Mouse (Mus musculus): ENCODE results near the gene Olfr550.
"Not testable (repeated sequence)": the region's sequence is repeated elsewhere in the genome, so short reads cannot be mapped to it uniquely, and the experiment has no call there.

Olfr550 gene

DNA sequence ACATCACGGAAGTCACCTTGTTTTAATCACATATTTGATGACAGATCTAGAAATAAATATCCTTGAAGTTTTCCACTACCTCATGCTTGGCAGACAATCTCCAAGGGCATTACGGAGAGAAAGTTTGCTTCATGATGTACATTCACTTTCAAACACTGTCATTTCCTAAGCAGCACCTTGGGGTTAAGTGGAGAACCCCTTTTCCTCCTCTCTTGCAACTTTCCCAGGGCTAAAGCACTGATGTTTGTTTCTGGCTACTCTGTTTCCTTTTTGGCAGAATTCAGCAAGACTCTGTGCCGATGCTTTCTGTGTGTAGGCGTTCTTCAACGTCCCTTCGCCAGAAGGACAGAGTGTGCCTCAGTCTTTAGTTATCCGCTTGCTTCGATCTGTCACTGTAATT, at the start of gene Olfr550:
TSS of gene Olfr550 (plus strand) at position 301 of the 400 bp plus-strand sequence.
- DNase-seq (ENCODE audit: low spot score) = no peak

DNA sequence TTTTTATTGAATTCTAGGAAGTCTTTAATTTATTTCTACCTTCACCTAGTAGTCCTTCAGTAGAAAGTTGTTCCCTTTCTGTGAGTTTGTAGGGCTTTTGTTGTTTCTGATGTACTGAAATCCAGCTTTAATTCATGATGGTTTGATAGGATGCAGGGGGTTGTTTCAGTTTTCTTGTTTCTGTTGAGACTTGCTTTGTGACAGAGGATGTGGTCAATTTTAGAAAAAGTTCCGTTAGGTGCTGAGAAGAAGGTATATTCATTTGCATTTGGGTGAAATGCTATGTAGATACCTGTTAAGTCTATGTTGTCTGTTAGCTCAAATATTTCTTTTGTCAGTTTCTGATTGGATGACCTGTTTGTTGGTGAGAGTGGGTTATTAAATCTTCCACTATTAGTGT, 42.2 kb upstream of the Olfr550 start:
- DNase-seq (ENCODE audit: low spot score) = no peak

DNA sequence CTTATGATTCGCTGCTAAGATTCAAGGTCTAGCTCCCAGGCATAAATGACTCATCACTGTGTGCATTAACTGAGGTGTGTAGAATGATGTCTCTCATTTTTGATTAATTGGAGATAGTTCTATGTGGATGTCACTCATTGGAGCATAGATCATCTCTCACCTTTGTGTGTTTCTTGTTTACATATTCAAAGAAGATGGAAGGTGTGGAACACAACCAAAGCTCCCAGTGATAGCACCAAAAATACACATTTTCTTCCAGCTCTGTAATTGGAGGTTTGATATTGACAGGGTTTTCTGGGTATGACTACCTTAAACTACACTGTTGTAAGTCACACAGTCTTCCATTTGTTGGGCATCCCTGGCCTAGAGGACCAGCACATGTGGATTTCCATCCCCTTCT, 36.8 kb upstream of the Olfr550 start, which contains the start of gene Olfr547:
TSS of gene Olfr547 (plus strand) at position 301 of the 400 bp plus-strand sequence.
- DNase-seq (ENCODE audit: low spot score) = no peak

DNA sequence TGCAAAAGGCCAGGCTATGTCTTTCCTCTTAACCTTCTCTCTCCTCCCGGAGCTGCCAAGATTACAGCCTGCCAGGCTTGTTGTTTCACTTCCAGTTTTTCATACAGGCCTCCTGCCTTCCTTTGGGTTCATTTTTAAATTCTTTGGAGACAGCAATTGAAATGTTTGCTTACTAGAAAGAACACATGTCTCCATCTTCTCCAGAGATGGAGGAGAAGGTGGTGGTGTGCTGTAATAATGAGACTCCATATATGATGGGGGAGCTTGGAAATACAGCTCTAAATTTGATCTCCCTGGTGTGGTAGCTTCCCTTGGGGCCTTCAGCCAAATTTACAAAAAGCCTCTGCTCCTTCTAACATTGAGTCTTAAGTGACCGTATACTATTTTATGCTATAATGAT, 30.6 kb upstream of the Olfr550 start, which contains the start of gene Olfr548-ps1:
TSS of gene Olfr548-ps1 (plus strand) at position 301 of the 400 bp plus-strand sequence.
- DNase-seq (ENCODE audit: low spot score) = no peak

DNA sequence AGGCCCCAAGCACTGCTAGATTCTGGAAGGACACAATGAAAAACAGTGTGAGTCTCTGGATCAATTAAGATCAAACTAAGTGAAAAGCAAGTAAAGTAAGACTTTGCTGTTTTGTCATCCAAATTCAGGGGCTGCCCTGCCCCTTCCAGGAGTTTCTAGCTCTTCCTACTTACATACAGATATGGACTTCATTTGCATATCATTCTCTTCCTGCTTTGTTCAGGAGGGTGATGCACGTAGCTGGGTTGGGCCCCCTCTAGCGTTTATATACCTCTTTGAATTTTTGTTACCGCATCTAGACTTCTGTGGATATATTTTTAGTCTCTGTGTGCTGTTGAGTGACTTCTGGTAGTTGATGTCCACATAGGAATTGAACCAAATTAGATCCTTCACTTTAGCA, 30.0 kb upstream of the Olfr550 start:
- no peak for DNase-seq (ENCODE audit: low spot score)

DNA sequence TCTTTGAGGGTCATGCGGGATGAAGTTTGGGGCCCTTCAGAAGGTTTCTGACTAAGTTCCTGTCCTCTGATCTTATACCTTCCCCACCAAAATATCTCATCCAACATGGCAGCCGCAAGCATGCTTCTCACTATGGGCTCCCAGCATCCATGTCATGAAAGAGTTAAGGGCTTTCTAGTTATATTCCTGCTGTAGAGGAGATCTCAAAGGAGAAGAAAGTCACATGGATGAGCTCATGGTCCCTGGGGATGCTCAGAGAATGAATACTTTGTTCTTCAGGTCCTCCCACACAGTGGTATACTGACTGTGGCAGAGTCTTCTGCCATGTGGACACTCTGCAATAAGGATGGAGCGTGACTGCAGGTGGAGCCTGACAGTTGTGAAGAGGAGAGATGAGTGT, 21.7 kb upstream of the Olfr550 start, which contains the start of gene Olfr549:
TSS of gene Olfr549 (plus strand) at position 301 of the 400 bp plus-strand sequence.
- DNase-seq (ENCODE audit: low spot score) = no peak

DNA sequence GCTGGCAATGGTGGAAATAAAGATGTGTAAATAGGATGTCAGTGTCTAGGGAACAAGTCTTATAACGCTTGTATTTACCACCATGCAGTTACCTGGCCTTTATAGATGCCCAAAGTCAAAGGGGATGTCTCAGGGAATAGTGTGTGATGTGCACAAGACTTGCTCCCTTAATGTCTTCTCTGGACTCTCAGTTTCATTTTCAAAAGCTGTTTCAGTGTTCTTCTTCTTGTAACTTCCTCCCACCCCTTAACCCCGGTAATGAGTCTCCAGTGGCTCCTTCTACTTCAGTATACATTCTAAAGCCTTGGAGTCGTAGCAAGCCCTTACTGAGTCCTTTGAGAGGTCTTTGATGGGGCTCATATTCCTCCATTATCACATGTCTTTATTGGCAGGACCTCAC, 18.0 kb upstream of the Olfr550 start:
- DNase-seq (ENCODE audit: low spot score) = no peak

DNA sequence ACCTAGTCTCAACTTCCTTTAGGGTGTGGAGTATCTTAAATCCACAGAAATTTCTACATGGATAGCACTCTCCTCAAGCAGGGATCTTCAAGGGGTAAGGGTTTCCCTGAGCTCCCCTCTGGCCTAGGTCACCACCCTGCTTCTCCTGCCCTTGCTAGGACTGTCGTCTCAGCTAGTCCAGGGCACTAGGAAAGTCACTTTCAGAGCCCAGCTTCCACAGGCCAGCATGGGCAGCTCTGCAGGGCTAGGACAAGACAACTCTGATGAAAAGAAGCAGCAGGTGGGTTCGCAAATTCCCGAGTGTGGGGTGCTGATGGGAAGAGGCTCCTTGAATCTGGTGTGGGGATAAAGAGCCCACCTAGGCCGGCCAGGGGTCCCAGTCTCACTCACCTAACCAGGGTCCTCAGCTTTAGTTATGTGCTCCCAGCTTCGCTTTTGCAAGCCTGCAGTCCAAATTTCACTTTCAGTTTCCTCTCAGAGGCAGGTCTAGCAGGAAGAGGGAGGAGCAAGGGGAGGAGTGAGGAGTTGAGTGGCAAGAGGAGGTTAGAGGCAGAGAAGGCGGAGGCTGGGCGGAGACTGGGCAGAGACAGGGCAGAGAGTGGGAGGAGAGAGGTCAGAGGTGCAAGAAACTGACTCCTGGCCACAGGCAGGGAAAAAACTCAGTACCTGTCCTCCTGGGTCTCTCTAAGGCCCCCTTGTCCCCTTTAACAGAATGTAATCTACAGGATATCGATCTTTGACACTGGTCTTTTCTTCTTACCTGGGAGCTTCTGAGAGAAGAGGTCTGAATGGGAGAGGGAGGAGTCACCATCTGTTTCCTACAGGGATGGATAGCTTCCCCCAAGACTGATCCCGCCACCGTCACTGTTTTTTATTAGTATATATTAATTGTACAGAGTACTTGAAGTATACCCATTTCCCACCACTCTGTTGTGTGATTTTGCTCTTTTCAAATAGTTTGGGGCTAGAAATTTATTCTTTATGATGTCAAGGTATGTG, 5.9 kb upstream of the Olfr550 start, which contains the start of gene Trim21:
TSS of gene Trim21 (minus strand) at position 488 of the 999 bp plus-strand sequence.
- peak; percentile 47 for DNase-seq (ENCODE audit: low spot score)

DNA sequence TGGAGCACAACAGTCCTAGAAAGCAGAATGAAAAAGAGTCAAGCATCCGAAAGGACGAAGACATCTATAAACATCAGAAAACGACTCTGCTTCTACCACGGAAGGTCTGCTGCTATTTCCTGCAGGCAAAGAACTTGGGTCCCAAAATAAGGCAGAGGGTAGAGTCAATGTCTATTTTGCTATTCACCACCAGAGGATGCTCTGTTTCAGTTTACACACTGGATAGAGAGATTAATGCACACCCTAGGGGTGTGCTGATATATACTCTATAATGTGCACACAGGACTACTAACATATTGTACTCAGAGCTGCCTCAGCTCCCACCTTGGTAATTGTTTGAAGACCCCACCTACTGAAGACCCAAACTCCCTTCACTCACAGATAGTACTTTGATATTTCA, 5.0 kb upstream of the Olfr550 start:
- DNase-seq (ENCODE audit: low spot score) = no peak

DNA sequence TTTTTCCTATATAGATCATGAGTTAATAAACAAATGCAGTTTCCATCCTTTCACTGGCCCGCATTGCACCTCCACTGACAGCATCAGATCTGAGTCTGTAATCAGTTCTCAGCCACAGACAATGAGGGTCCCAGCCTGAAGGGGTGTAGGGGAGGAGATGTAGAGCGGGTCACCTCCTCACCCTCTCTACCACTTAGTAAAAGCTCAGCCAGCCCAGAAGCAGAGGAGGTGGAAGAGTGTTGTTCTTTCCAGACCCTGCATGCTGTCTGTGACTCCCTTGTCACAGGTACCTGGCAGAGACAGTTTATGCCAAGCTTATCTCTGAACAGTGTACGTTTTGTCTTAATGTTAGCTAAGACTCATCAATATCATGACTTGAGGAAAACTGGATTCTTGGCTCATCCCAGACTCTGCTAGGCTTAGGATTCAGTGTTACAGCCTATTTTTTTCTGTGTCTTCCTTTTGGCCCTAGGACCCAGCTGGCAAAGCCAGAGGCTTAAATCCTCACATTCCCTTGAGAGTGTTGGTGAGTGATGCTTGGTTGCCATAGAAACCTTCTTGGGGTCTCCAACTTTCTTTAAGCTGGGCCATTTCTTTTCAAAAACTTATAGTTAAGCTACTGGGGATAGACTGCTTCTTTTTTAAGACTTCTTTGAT, 2.1 kb downstream of the Olfr550 start:
- no peak for DNase-seq (ENCODE audit: low spot score)

DNA sequence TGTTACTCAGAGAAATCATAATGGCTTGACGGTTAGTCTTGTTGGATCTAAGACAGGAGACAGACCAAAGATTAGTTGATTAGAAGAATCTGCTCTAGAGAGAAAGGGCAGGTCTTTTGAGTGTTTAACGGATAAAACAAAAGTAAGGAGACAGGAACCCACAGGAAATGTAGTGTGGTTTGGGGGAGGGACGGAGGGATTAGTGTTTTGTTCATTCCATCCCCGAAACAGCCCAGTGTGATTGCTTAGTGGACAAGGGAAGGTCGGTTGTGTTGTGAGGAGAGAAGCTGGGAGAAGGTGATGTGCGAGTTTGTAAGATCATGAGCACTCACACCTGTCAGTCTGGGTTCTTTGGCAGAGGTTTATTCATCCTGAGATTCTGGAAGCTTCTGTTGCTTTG, 4.8 kb downstream of the Olfr550 start:
- no peak for DNase-seq (ENCODE audit: low spot score)

DNA sequence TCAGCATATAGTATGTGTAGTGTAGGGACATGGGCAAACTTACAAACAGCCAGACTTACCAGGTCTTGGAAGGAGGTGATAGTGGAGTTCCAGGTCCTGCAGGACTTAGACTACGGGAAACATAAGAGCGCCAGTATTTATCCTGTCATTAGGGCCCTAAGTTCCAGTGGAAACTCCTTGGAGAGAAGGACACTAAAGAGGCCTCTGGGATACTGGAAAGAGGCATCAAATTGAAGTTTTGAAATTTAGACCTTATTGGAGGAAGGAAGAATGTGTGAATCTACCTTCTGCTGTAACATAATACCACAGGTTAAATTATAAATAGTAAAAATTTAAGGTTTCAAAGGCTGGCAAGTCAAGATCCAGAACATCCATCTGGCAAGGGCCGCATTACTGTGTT, 20.5 kb downstream of the Olfr550 start, which contains the start of gene Olfr551:
TSS of gene Olfr551 (minus strand) at position 101 of the 400 bp plus-strand sequence.
- DNase-seq (ENCODE audit: low spot score) = no peak

DNA sequence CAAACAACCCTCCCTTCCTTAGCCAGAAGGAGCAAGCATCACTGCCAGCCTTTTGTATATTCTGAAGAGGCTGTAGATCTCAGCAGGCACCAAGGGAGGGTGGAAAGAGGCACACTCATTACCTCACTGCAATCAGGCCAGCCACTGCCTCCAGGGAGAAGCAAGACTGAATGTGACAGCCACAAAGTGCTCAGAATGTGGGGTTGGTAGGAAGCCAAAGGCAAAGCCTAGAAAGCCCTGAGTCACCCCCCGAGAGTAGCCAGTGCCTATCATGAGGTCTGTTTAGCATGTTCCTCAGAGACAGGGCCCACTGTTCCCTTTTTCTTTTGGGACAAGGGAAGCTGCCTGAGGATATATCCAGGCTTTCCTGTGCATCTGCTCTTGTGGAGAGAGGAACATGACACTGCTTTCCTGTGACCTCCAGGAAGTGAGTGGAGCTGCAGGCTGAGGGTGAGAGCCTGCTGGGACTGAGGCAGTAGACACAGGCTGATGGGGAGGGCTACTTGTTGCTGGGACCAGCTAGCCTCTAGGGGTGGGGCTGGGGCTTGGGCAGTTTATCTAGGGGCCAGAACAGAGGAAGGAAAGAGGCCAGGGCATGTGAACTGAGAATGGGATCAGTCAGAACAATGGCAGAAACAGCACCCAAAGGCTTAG, 26.3 kb downstream of the Olfr550 start, which contains the start of gene Olfr552:
TSS of gene Olfr552 (plus strand) at position 393 of the 654 bp plus-strand sequence.
- DNase-seq (ENCODE audit: low spot score) = no peak

DNA sequence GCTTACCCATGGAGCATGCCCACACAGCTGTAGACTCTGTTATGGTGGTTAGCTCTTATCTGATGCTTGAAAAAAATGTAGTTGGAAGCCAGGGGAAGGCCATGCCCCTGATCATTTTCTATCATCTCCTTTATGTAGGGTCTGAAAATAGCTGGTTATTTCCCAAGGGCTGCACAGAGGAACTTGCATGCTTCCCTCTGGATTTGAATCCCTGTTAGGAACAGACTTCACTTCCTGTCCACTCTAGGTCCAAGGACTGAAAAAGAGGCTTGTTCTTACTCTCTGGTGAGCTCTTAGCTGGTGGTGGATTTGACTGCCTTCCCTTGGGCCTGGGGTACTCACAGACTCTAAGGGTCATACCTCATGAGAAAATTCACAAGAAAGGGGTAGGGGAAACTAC, 46.9 kb downstream of the Olfr550 start, which contains the start of gene Olfr553:
TSS of gene Olfr553 (minus strand) at position 101 of the 400 bp plus-strand sequence.
- DNase-seq (ENCODE audit: low spot score) = no peak

DNA sequence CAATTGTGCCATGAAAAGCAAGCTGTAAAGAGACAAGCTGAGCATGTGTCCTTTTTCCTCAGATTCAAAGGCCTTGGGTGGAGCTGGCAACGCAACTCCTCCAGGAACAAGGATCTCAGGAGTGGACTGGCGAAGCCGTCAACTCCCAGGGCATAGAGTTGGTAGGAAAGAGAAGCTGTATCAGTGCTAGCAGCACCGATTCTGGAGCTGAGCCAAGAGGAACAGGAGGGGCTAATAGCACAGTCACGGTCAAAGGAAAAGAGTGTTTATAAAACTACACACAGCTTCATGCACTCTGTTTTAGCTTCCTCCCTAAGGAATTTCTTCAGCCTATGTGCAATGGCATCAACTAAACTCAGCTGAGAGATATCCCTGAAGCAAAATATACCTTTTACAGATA, 48.4 kb downstream of the Olfr550 start:
- DNase-seq (ENCODE audit: low spot score) = no peak

DNA sequence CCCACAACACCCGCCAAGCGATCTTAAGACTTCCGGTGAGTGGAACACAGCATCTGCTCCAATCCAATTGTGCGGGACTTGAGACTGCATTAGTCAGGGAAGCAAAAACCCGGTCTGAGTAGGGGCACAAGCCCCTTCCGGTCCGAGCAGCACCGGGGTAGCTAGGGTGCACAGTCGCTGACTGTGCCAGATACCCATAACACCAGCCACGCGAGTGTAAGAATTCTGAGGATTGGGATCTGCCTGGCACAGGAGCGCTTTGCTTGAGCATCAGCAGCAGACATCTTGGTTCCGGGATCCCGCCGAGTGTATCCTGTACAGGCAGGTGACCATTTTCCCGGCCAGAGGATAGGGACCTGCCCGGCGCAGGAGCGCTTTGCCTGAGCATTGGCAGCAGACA, 49.1 kb downstream of the Olfr550 start:
- not testable (repeated sequence) for DNase-seq (ENCODE audit: low spot score)

Data from left cerebral cortex, adult 11 months (tissue).